Mouse (Mus musculus): ENCODE measurements around the gene Grk6. TPM values are rescaled to one million over a fixed set of nuclear protein-coding genes. Genes with fewer than 3 reads are reported as not detected.

Grk6 gene
- 7.3 TPM for polyA plus RNA-seq (2014; fragmentation: Illumina TruSeq; extraction: RNeasy Lipid Tissue Mini Kit (QIAGEN cat#74804); ENCODE audit: low read depth, low replicate concordance)

DNA sequence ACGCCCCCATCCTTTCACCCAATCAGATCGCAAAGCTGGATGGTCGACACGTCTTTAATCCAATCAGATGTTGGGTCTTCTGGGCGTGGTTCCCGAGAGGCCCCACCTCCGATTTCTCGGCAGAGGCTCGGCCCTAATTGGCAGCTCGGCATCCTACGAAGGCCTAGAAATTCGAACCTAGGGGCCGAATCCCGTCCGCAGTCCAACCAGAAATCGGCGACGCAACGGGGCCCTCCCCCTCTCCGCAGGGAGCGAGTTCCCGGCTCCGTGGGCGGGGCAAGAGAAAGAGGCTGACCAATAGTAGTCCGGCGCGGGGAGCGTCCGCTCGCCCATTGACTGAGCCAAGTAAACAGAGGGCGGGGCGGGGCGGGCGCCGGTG, at the start of gene Grk6:
Grk6 (plus strand) TSS at position 136 of the 379 bp plus-strand sequence.

GRCm38 (mm10) chr13:55398088-55398487, 46.8 kb upstream of the Grk6 start, which contains the start of gene Slc34a1:
Gene Slc34a1, plus strand, starts transcription at chr13:55398187.

GRCm38 (mm10) chr13:55414743-55415380, 30.0 kb upstream of the Grk6 start, which contains the start of gene Pfn3:
Gene Pfn3, minus strand, starts transcription at chr13:55415232.

GRCm38 (mm10) chr13:55426613-55427012, 18.3 kb upstream of the Grk6 start, which contains the start of gene F12:
Gene F12, minus strand, starts transcription at chr13:55426793.

DNA sequence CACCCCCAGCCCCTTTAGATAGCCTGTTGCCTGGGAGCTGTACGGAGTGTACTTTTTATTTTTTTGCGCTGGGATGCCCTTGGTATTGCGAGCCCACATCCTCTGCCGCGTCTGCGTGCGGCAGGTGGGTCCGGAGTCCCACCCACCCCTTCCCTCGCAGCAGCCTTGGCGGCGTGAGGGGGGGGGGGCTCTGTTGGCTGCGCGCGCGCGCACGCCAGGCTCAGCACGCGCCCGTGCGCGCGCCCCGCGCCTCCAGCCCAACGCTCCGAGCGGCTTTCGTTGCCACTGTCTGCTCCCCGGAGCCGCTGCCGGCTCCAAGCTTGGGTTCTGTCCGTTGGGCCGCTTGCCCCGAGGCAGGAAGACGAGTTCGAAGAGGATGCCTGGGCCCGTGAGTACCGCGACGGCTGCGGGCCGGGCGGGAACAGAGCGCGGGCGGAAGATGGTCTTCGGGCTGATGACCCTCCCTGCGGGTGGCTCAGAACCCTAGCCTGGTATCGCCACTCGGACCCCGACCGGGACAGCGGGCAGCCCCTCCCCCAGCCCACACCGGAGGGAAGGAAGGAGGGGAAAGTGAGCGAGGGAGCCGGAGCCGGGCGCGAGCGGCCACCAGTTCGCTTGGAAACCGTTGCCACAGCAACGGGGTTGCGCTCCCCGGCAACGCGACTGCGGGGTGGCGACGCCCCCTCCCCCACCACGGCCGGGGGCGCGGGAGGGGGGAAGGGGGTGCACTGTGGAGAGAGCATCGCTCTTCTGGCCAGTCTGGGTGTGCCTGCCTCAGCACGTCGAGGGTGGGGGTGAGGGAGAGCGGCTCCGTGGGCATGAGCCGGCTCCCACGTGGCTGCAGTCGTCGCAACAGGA, 19.4 kb downstream of the Grk6 start, which contains the start of gene Prr7:
Prr7 (plus strand) TSS at position 241 of the 858 bp plus-strand sequence.

DNA sequence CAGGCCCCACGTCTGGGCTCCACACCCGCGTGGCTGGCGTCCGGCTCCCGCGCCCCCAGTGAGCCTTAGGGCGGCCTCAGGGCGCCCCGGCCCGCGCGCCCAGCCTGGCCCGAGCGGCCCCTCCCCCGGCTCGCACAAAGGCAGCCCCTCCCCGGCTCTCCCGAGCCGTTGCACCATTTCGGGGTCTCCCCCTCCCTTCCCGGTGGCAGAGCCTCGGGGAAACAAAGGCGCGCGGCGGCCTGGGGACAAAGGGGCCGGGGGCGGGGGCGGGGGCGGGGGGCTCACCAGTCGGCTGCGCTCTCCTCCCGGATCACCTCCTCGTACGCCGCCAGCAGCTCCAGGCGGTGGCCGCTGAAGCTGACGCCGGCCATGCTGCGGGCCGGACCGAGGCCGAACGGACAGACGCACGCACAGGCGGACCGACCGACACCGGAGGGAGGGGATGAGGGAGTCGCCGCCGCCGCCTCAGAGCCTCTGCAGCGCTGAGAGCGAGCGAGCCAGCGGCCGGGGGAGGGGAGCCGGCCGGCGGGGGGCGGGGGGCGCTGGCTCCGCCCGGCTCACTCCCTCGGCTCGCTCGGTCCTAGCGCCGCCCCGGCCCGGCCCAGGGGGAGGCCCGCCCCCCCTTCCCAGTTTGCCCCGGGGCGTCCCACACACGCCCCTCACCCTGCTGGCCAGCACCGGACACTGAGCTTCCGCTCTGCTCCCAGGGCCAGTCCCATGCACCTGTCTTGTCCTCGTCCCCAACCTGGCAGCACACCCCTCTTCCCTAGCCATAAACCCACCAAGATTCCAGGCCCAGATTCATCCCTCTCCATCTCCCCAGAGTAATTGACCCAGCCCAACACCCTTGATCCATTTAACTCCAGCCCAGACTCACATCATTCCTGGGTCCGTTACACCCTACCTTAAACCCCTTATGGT, 43.0 kb downstream of the Grk6 start, which contains the start of gene Dbn1:
Dbn1 (minus strand) TSS at position 534 of the 921 bp plus-strand sequence.

Other genes with a start within 250 kb of the Grk6 start
- gene Nsd1, start 235.3 kb upstream of the Grk6 start, polyA plus RNA-seq (2014; fragmentation: Illumina TruSeq; extraction: RNeasy Lipid Tissue Mini Kit (QIAGEN cat#74804); ENCODE audit: low read depth, low replicate concordance): 87.9 TPM
- 7.9 TPM for gene Prelid1, start 124.6 kb upstream of the Grk6 start, polyA plus RNA-seq (2014; fragmentation: Illumina TruSeq; extraction: RNeasy Lipid Tissue Mini Kit (QIAGEN cat#74804); ENCODE audit: low read depth, low replicate concordance)
- 10.7 TPM for gene Rab24, start 123.1 kb upstream of the Grk6 start, polyA plus RNA-seq (2014; fragmentation: Illumina TruSeq; extraction: RNeasy Lipid Tissue Mini Kit (QIAGEN cat#74804); ENCODE audit: low read depth, low replicate concordance)
- gene Mxd3, start 115.2 kb upstream of the Grk6 start, polyA plus RNA-seq (2014; fragmentation: Illumina TruSeq; extraction: RNeasy Lipid Tissue Mini Kit (QIAGEN cat#74804); ENCODE audit: low read depth, low replicate concordance): not detected
- 45.9 TPM for gene Lman2, start 82.3 kb upstream of the Grk6 start, polyA plus RNA-seq (2014; fragmentation: Illumina TruSeq; extraction: RNeasy Lipid Tissue Mini Kit (QIAGEN cat#74804); ENCODE audit: low read depth, low replicate concordance)
- gene Rgs14, start 75.3 kb upstream of the Grk6 start, polyA plus RNA-seq (2014; fragmentation: Illumina TruSeq; extraction: RNeasy Lipid Tissue Mini Kit (QIAGEN cat#74804); ENCODE audit: low read depth, low replicate concordance): not detected
- gene Slc34a1, start 46.9 kb upstream of the Grk6 start, polyA plus RNA-seq (2014; fragmentation: Illumina TruSeq; extraction: RNeasy Lipid Tissue Mini Kit (QIAGEN cat#74804); ENCODE audit: low read depth, low replicate concordance): not detected
- gene Pfn3, start 29.8 kb upstream of the Grk6 start, polyA plus RNA-seq (2014; fragmentation: Illumina TruSeq; extraction: RNeasy Lipid Tissue Mini Kit (QIAGEN cat#74804); ENCODE audit: low read depth, low replicate concordance): not detected
- gene F12, start 18.3 kb upstream of the Grk6 start, polyA plus RNA-seq (2014; fragmentation: Illumina TruSeq; extraction: RNeasy Lipid Tissue Mini Kit (QIAGEN cat#74804); ENCODE audit: low read depth, low replicate concordance): not detected
- not detected for gene Prr7, start 19.2 kb downstream of the Grk6 start, polyA plus RNA-seq (2014; fragmentation: Illumina TruSeq; extraction: RNeasy Lipid Tissue Mini Kit (QIAGEN cat#74804); ENCODE audit: low read depth, low replicate concordance)
- gene Dbn1, start 43.0 kb downstream of the Grk6 start, polyA plus RNA-seq (2014; fragmentation: Illumina TruSeq; extraction: RNeasy Lipid Tissue Mini Kit (QIAGEN cat#74804); ENCODE audit: low read depth, low replicate concordance): 1.9 TPM
- 0.17 TPM for gene Pdlim7, start 68.6 kb downstream of the Grk6 start, polyA plus RNA-seq (2014; fragmentation: Illumina TruSeq; extraction: RNeasy Lipid Tissue Mini Kit (QIAGEN cat#74804); ENCODE audit: low read depth, low replicate concordance)
- gene Dok3, start 84.2 kb downstream of the Grk6 start, polyA plus RNA-seq (2014; fragmentation: Illumina TruSeq; extraction: RNeasy Lipid Tissue Mini Kit (QIAGEN cat#74804); ENCODE audit: low read depth, low replicate concordance): not detected
- gene Ddx41, start 91.6 kb downstream of the Grk6 start, polyA plus RNA-seq (2014; fragmentation: Illumina TruSeq; extraction: RNeasy Lipid Tissue Mini Kit (QIAGEN cat#74804); ENCODE audit: low read depth, low replicate concordance): 2.4 TPM
- gene Fam193b, start 126.0 kb downstream of the Grk6 start, polyA plus RNA-seq (2014; fragmentation: Illumina TruSeq; extraction: RNeasy Lipid Tissue Mini Kit (QIAGEN cat#74804); ENCODE audit: low read depth, low replicate concordance): 4.1 TPM
- gene Tmed9, start 128.7 kb downstream of the Grk6 start, polyA plus RNA-seq (2014; fragmentation: Illumina TruSeq; extraction: RNeasy Lipid Tissue Mini Kit (QIAGEN cat#74804); ENCODE audit: low read depth, low replicate concordance): 86.5 TPM
- 2.7 TPM for gene B4galt7, start 154.8 kb downstream of the Grk6 start, polyA plus RNA-seq (2014; fragmentation: Illumina TruSeq; extraction: RNeasy Lipid Tissue Mini Kit (QIAGEN cat#74804); ENCODE audit: low read depth, low replicate concordance)
- 48.3 TPM for gene Caml, start 177.9 kb downstream of the Grk6 start, polyA plus RNA-seq (2014; fragmentation: Illumina TruSeq; extraction: RNeasy Lipid Tissue Mini Kit (QIAGEN cat#74804); ENCODE audit: low read depth, low replicate concordance)
- gene Ddx46, start 190.0 kb downstream of the Grk6 start, polyA plus RNA-seq (2014; fragmentation: Illumina TruSeq; extraction: RNeasy Lipid Tissue Mini Kit (QIAGEN cat#74804); ENCODE audit: low read depth, low replicate concordance): 69.3 TPM
- 189 TPM for gene B230219D22Rik, start 248.1 kb downstream of the Grk6 start, polyA plus RNA-seq (2014; fragmentation: Illumina TruSeq; extraction: RNeasy Lipid Tissue Mini Kit (QIAGEN cat#74804); ENCODE audit: low read depth, low replicate concordance)

Measured in adrenal gland, adult 10 weeks (tissue).